Mouse (Mus musculus) liver, postnatal 0 days (tissue): ENCODE results near the gene Lst1. TPM values are rescaled to one million over a fixed set of nuclear protein-coding genes. Genes with fewer than 3 reads are reported as not detected.

Source experiments
- ATAC-seq: fragments of 200-750 bp; cut with Nextera tagmentation; 2 replicates; pipeline ENCODE4 v1.8.0; 2017; ENCODE audit warnings: mild to moderate bottlenecking, moderate library complexity
- DNase-seq: peaks from one replicate; pipeline ENCODE4 v3.0.0-alpha.2; 2016
- H3K27ac ChIP-seq: fragments of 300-500 bp; sonication (generic); 2 replicates; pipeline ENCODE4 v1.5.1; 2014; ENCODE audit warnings: antibody characterized with exemption, moderate library complexity, mild to moderate bottlenecking, low read depth
- H3K27me3 ChIP-seq: fragments of 300-500 bp; sonication (generic); 2 replicates; pipeline ENCODE4 v1.6.1; 2014; ENCODE audit warnings: low read length, control low read depth, mixed read lengths; ENCODE audit not compliant: insufficient read depth
- H3K36me3 ChIP-seq: fragments of 300-500 bp; sonication (generic); replicated peaks from 2 replicates; pipeline ENCODE4 v1.6.1; 2014; ENCODE audit warnings: mild to moderate bottlenecking, control low read depth, low read length, moderate library complexity, mixed read lengths; ENCODE audit not compliant: insufficient read depth
- H3K4me1 ChIP-seq: fragments of 300-500 bp; sonication (generic); 2 replicates; pipeline ENCODE4 v1.6.1; 2014; ENCODE audit warnings: antibody characterized with exemption, mild to moderate bottlenecking, control low read depth; ENCODE audit not compliant: insufficient read depth
- H3K4me2 ChIP-seq: fragments of 300-500 bp; sonication (generic); 2 replicates; pipeline ENCODE4 v1.6.1; 2014; ENCODE audit warnings: low read depth, mild to moderate bottlenecking, low read length, moderate library complexity, mixed read lengths
- H3K4me3 ChIP-seq: fragments of 300-500 bp; sonication (generic); 2 replicates; pipeline ENCODE4 v1.5.1; 2014; ENCODE audit warnings: low read depth, low read length
- H3K9ac ChIP-seq: fragments of 300-500 bp; sonication (generic); replicated peaks from 2 replicates; pipeline ENCODE4 v1.6.1; 2014; ENCODE audit warnings: mild to moderate bottlenecking, moderate library complexity
- H3K9me3 ChIP-seq: fragments of 300-500 bp; sonication (generic); 2 replicates; pipeline ENCODE4 v1.6.1; 2016; ENCODE audit warnings: mild to moderate bottlenecking, control low read depth, low read length, mixed read lengths
- CTCF ChIP-seq: sonication (generic); IDR thresholded peaks from 2 replicates; pipeline ENCODE4 v1.5.1; 2016; ENCODE audit warnings: antibody characterized with exemption, low read depth
- EP300 ChIP-seq: IDR thresholded peaks from 2 replicates; pipeline ENCODE4 v1.6.1; 2016; ENCODE audit warnings: antibody characterized with exemption, low read depth, mild to moderate bottlenecking
- WGBS: fragments of 180-500 bp; shearing (Covaris S2); extraction: QIAGEN DNeasy Blood & Tissue Kit; methylation state at CpG from one replicate; pipeline ENCODE4 v1.1.7; 2014; ENCODE audit not compliant: insufficient replicate concordance; 5-methylcytosine and 5-hydroxymethylcytosine counted together
- polyA plus RNA-seq: library from polyadenylated mRNA; unstranded; fragments of >200 nt; fragmentation: Nextera tagmentation; extraction: Ambion mirVana; gene quantifications from 2 replicates; pipeline ENCODE4 v1.2.1, GENCODE M21; 2015

The Lst1 gene
- polyA plus RNA-seq, 1 experiment from 2014 or later = 44.2 TPM

DNA sequence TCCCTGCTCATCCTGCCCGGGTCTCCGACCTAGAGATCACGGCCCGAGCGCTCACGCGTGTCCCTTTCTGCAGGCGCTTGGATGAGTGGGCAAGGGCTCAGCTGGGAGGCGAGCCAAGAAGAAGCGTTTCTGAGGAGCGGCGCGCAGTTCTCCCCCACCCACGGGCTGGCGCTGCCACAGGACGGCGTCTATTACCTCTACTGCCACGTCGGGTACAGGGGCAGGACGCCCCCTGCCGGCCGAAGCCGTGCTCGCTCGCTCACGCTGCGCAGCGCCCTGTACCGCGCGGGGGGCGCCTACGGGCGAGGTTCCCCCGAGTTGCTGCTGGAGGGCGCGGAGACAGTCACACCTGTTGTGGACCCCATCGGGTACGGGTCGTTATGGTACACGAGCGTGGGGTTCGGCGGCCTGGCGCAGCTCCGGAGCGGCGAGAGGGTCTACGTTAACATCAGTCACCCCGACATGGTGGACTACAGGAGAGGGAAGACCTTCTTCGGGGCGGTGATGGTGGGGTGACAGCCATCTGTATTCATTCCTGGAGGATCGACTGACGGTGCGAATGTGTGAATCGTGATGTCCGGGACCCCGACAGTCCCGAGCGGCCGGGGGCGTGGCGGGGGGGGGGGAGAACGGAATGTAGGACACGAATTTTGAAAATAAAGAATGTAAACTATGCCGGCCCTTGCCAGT is 7.5 kb upstream of the Lst1 start:
- no peaks in the 10 kb centered on the region for H3K9me3 ChIP-seq
- WGBS = 1% methylated on average over 57 of the region's 66 CpGs
- H3K4me2 ChIP-seq = peak overlapping the region; percentile 80
- peak overlapping the region; percentile 78; the same call in 1 of the 2 replicates for H3K27ac ChIP-seq
- H3K4me3 ChIP-seq = peak overlapping the region; percentile 44
- peak overlapping the region; percentile 35 for H3K9ac ChIP-seq
- DNase-seq = peak; percentile 88
- TF ChIP-seq EP300 (no peak), CTCF (peak; percentile 98)
- peak; percentile 82 for ATAC-seq
- H3K4me1 ChIP-seq = peaks cover 16% of the 10 kb centered on the region
- H3K36me3 ChIP-seq = no peaks in the 10 kb centered on the region; the same call in 1 of the 2 replicates
- H3K27me3 ChIP-seq = peaks cover 16% of the 10 kb centered on the region

DNA sequence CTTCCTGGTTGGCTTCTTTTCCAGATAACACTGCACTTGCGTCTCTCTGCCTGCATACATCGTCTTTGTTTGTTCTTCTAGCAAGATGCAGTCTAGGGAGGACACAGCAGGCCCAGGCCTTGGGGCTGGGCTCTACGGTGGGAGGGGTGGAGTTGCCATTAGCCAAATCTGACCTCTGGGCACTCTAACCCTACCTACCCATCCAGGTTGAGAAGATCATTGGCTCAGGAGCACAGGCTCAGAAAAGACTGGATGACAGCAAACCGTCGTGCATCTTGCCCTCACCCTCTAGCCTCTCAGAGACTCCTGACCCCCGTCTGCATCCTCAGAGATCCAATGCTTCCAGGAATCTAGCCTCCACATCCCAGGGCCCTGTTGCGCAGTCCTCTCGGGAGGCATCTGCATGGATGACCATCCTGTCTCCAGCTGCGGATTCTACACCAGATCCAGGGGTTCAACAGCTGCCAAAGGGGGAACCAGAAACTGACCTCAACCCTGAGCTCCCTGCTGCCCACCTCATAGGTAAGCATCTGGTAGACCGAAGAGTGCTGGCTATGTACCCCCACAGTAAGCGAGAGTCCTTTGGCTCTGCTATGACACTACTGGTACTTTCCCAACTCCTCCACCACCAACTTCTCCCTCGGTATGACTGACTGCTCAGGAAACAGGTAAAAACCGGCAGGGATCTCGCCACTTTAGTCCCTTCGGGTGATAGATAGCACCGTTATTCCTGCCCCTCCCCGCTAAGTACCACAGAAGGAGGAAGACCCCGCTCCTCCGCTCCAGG is 6.8 kb upstream of the Lst1 start:
- ATAC-seq (peak; percentile 27; the same call in 1 of the 2 replicates), DNase-seq (no peak)
- TF ChIP-seq CTCF (no peak), EP300 (no peak)
- H3K4me2 ChIP-seq = peak overlapping the region; percentile 80
- H3K27me3 ChIP-seq = peaks cover 13% of the 10 kb centered on the region
- no peaks in the 10 kb centered on the region for H3K9me3 ChIP-seq
- H3K9ac ChIP-seq = peak overlapping the region; percentile 35
- 34% methylated on average over 19 of the region's 19 CpGs for WGBS
- H3K4me3 ChIP-seq = peak overlapping the region; percentile 44
- H3K36me3 ChIP-seq = no peaks in the 10 kb centered on the region; the same call in 1 of the 2 replicates
- peak overlapping the region; percentile 78 for H3K27ac ChIP-seq
- H3K4me1 ChIP-seq = peaks cover 16% of the 10 kb centered on the region

DNA sequence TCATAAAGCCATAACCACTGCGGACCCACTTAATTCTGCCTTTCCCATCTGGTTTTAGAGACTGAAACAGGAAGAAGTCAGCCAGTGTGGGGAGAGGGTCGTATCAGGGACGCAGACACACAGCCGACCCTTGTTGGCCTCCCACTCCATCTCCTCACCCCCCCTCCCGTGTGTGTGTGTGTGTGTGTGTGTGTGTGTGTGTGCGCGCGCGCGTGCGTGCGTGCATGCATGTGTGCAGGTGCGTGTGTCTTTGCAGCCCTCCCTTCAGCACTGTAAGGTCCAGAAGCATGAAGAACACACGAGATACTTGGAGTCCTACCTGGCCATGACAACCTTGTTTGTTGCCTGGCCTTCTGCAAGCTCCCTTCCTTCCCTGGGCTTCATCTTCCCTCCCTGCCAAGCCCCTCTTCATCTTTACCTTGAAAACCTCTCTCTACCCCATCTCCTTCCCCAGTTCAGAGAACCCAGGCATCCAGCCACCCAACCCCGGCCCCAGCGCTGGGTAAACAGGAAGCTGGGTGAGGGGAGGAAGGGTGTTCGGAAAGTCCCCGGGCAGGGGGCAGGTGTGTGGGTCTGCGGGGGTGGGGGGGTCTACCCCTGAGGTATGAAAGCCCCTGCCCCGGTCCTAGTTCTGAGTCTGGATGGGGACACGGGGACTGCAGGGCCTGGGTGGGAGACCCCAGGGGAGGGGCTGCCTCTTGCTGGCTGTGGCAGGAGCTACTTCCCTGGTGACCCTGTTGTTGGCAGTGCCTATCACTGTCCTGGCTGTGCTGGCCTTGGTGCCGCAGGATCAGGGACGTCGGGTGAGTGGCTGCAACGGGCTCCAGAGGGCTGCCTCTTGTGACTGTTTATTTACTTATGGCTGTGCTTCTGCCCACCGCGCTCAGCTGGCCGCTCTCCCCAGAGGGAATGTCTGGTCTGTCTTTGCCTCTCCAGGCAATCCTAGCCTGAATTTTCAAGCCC is 5.9 kb upstream of the Lst1 start, which contains the start of gene Ltb:
TSS of gene Ltb (plus strand) at position 559 of the 963 bp plus-strand sequence.
- WGBS = 33% methylated on average over 28 of the region's 28 CpGs
- peaks cover 20% of the 10 kb centered on the region for H3K4me1 ChIP-seq
- peak within 1 kb of the TSS; percentile 35 for H3K9ac ChIP-seq
- H3K27me3 ChIP-seq = peaks cover 12% of the 10 kb centered on the region
- no peak for TF ChIP-seq EP300
- H3K36me3 ChIP-seq = no peaks in the 10 kb centered on the region
- H3K4me2 ChIP-seq = peak within 1 kb of the TSS; percentile 80
- ATAC-seq (no peak), DNase-seq (no peak)
- no peaks in the 10 kb centered on the region for H3K9me3 ChIP-seq
- peak within 1 kb of the TSS; percentile 44 for H3K4me3 ChIP-seq
- H3K27ac ChIP-seq = peak within 1 kb of the TSS; percentile 78

DNA sequence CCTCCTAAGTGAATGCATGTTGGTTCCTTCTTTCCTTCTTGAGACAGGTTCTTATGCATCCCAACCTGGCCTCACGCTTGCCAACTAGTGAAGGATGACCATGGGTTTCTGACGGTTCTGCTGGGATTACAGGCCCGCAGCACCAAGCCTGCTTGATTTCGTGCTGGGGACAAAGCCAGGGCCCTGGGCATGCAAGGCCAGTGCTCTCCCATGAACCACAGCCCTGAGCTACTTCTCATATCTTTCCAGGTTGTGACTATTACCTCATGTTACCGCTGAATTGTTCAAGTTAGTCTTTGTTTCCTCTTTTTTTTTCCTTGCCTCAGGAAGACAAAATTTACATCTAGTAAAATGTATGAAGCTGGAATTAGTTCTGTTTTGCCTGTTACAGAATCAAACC is 4.7 kb upstream of the Lst1 start:
- DNase-seq = no peak

DNA sequence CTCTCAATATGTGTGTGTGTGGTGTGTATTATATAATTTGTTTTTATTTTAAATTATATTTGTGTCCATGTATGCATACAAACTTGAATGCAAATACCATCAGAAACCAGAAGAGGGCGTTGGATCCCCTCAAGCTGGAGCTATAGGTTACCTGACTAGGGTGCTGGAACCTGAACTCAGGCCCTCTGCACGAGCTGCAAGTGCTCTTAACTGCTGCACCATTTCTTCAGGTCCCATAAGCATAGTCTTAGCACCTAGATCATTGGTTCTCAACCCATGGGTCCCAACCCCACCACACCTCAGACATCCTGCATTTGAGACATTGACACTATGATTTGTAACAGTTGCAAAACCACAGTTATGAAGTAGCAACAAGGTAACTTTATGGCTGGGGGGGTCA is 3.5 kb upstream of the Lst1 start:
- no peak overlapping the region for H3K4me2 ChIP-seq
- 51% methylated on average over 2 of the region's 2 CpGs for WGBS
- 0 out of 2 replicates have a peak overlapping the region, but pooled peaks have one; percentile 24 for H3K27ac ChIP-seq
- TF ChIP-seq EP300 (no peak), CTCF (peak; percentile 25)
- no peak for ATAC-seq
- peaks cover 12% of the 10 kb centered on the region for H3K27me3 ChIP-seq
- DNase-seq = no peak
- no peak overlapping the region for H3K9ac ChIP-seq
- H3K4me3 ChIP-seq = no peak overlapping the region
- H3K9me3 ChIP-seq = no peaks in the 10 kb centered on the region
- no peaks in the 10 kb centered on the region for H3K36me3 ChIP-seq
- H3K4me1 ChIP-seq = peaks cover 20% of the 10 kb centered on the region

More for the DNA sequence above, 4.7 kb upstream of the Lst1 start:
- Histone ChIP-seq H3K27me3 (peaks cover 12% of the 10 kb centered on the region), H3K4me1 (peaks cover 20% of the 10 kb centered on the region), H3K4me2 (no peak overlapping the region), H3K27ac (peak overlapping the region; percentile 75), H3K9ac (no peak overlapping the region), H3K4me3 (no peak overlapping the region), H3K9me3 (no peaks in the 10 kb centered on the region), H3K36me3 (no peaks in the 10 kb centered on the region)
- no peak for ATAC-seq
- no peak for TF ChIP-seq CTCF
- no peak for TF ChIP-seq EP300
- WGBS = 52% methylated on average over 5 of the region's 5 CpGs
